Mouse (Mus musculus) midbrain, embryonic 13.5 days (tissue): ENCODE data around the gene Sez6. TPM values are rescaled to one million over a fixed set of nuclear protein-coding genes. Genes with fewer than 3 reads are reported as not detected.

Experiments used
- ATAC-seq: fragments of 200-750 bp; cut with Nextera tagmentation; 2 replicates; pipeline ENCODE4 v1.8.0; 2017; ENCODE audit warnings: mild to moderate bottlenecking, moderate TSS enrichment, moderate library complexity
- H3K27ac ChIP-seq: fragments of 300-500 bp; sonication (generic); 2 replicates; pipeline ENCODE4 v1.5.1; 2015; ENCODE audit warnings: inconsistent platforms, mild to moderate bottlenecking, moderate library complexity
- H3K27me3 ChIP-seq: fragments of 300-500 bp; sonication (generic); 2 replicates; pipeline ENCODE4 v1.6.1; 2015; ENCODE audit warnings: mild to moderate bottlenecking, inconsistent platforms
- H3K36me3 ChIP-seq: fragments of 300-500 bp; sonication (generic); 2 replicates; pipeline ENCODE4 v1.6.1; 2015; ENCODE audit warnings: mild to moderate bottlenecking, inconsistent platforms
- H3K4me1 ChIP-seq: fragments of 300-500 bp; sonication (generic); replicated peaks from 2 replicates; pipeline ENCODE4 v1.6.1; 2015; ENCODE audit warnings: inconsistent platforms
- H3K4me2 ChIP-seq: fragments of 300-500 bp; sonication (generic); replicated peaks from 2 replicates; pipeline ENCODE4 v1.6.1; 2015; ENCODE audit warnings: moderate library complexity, mild to moderate bottlenecking, inconsistent platforms
- H3K4me3 ChIP-seq: fragments of 300-500 bp; sonication (generic); replicated peaks from 2 replicates; pipeline ENCODE4 v1.5.1; 2015; ENCODE audit warnings: mild to moderate bottlenecking, inconsistent platforms
- H3K9ac ChIP-seq: fragments of 300-500 bp; sonication (generic); replicated peaks from 2 replicates; pipeline ENCODE4 v1.6.1; 2015; ENCODE audit warnings: mild to moderate bottlenecking, inconsistent platforms
- H3K9me3 ChIP-seq: fragments of 300-500 bp; sonication (generic); 2 replicates; pipeline ENCODE4 v1.6.1; 2016; ENCODE audit warnings: mild to moderate bottlenecking, inconsistent platforms
- WGBS: fragments of 180-500 bp; shearing (Covaris S2); methylation state at CpG from one replicate; pipeline ENCODE4 v1.1.7; 2015; 5-methylcytosine and 5-hydroxymethylcytosine counted together
- polyA plus RNA-seq: library from polyadenylated mRNA; unstranded; fragments of >200 nt; fragmentation: Nextera tagmentation; extraction: Ambion mirVana; gene quantifications from 2 replicates; pipeline ENCODE4 v1.2.1, GENCODE M21; 2015

Gene Sez6
- polyA plus RNA-seq, 1 experiment from 2014 or later = 118 TPM

GRCm38 (mm10) chr11:77931541-77932433 lies 1.2 kb downstream of the Sez6 start:
- peak overlapping the region; percentile 96 for H3K27ac ChIP-seq
- H3K9me3 ChIP-seq = no peaks in the 10 kb centered on the region
- H3K4me3 ChIP-seq = peak overlapping the region; percentile 88
- peaks cover 82% of the 10 kb centered on the region for H3K4me1 ChIP-seq
- WGBS = 2% methylated on average over 41 of the region's 41 CpGs
- peaks cover 71% of the 10 kb centered on the region for H3K27me3 ChIP-seq
- no peak; the same call in 1 of the 2 replicates for ATAC-seq
- H3K9ac ChIP-seq = peak overlapping the region; percentile 91
- H3K36me3 ChIP-seq = no peaks in the 10 kb centered on the region
- H3K4me2 ChIP-seq = peak overlapping the region; percentile 96

GRCm38 (mm10) chr11:77932576-77932975 lies 2.0 kb downstream of the Sez6 start:
- peak overlapping the region; percentile 88 for H3K4me3 ChIP-seq
- no peak for ATAC-seq
- peak overlapping the region; percentile 91 for H3K9ac ChIP-seq
- 52% methylated on average over 5 of the region's 5 CpGs for WGBS
- H3K27ac ChIP-seq = peak overlapping the region; percentile 47; the same call in 1 of the 2 replicates
- H3K36me3 ChIP-seq = no peaks in the 10 kb centered on the region
- H3K27me3 ChIP-seq = peaks cover 73% of the 10 kb centered on the region
- H3K9me3 ChIP-seq = no peaks in the 10 kb centered on the region
- peaks cover 85% of the 10 kb centered on the region for H3K4me1 ChIP-seq
- peak overlapping the region; percentile 96 for H3K4me2 ChIP-seq

GRCm38 (mm10) chr11:77934111-77934521 lies 3.5 kb downstream of the Sez6 start:
- Histone ChIP-seq H3K4me3 (peak overlapping the region; percentile 88), H3K36me3 (no peaks in the 10 kb centered on the region), H3K4me2 (peak overlapping the region; percentile 96), H3K27ac (peak overlapping the region; percentile 60), H3K27me3 (peaks cover 71% of the 10 kb centered on the region), H3K9me3 (no peaks in the 10 kb centered on the region), H3K9ac (peak overlapping the region; percentile 91; the same call in 1 of the 2 replicates), H3K4me1 (peaks cover 86% of the 10 kb centered on the region)
- ATAC-seq = peak; percentile 37; the same call in 1 of the 2 replicates
- 1% methylated on average over 4 of the region's 4 CpGs for WGBS

- peak overlapping the region; percentile 60 for H3K27ac ChIP-seq
- H3K4me3 ChIP-seq = peak overlapping the region; percentile 88
- no peaks in the 10 kb centered on the region for H3K36me3 ChIP-seq
- peaks cover 79% of the 10 kb centered on the region for H3K4me1 ChIP-seq
- H3K9me3 ChIP-seq = no peaks in the 10 kb centered on the region
- peaks cover 71% of the 10 kb centered on the region for H3K27me3 ChIP-seq
- no peak for ATAC-seq
- H3K9ac ChIP-seq = no peak overlapping the region; the same call in 1 of the 2 replicates
- WGBS = 41% methylated on average over 5 of the region's 5 CpGs
- peak overlapping the region; percentile 96 for H3K4me2 ChIP-seq
Measured at GRCm38 (mm10) chr11:77934568-77935311, 4.1 kb downstream of the Sez6 start.

GRCm38 (mm10) chr11:77936846-77937245 lies 6.2 kb downstream of the Sez6 start:
- WGBS = 6% methylated on average over 8 of the region's 8 CpGs
- H3K4me3 ChIP-seq = peak overlapping the region; percentile 17; the same call in 1 of the 2 replicates
- no peak for ATAC-seq

GRCm38 (mm10) chr11:77937649-77938410 lies 7.2 kb downstream of the Sez6 start:
- ATAC-seq = no peak
- Histone ChIP-seq H3K9me3 (no peaks in the 10 kb centered on the region), H3K4me1 (peaks cover 75% of the 10 kb centered on the region), H3K4me3 (no peak overlapping the region), H3K36me3 (no peaks in the 10 kb centered on the region), H3K9ac (no peak overlapping the region), H3K27ac (no peak overlapping the region), H3K27me3 (peaks cover 68% of the 10 kb centered on the region), H3K4me2 (no peak overlapping the region)
- 18% methylated on average over 4 of the region's 4 CpGs for WGBS

More at GRCm38 (mm10) chr11:77936846-77937245, 6.2 kb downstream of the Sez6 start:
- Histone ChIP-seq H3K4me1 (peaks cover 75% of the 10 kb centered on the region), H3K36me3 (no peaks in the 10 kb centered on the region), H3K27ac (0 out of 2 replicates have a peak overlapping the region, but pooled peaks have one; percentile 39), H3K27me3 (peaks cover 77% of the 10 kb centered on the region), H3K9ac (peak overlapping the region; percentile 49), H3K9me3 (no peaks in the 10 kb centered on the region), H3K4me2 (peak overlapping the region; percentile 32)

GRCm38 (mm10) chr11:77942230-77942629 lies 11.6 kb downstream of the Sez6 start:
- no peaks in the 10 kb centered on the region for H3K36me3 ChIP-seq
- ATAC-seq = peak; percentile 44; the same call in 1 of the 2 replicates
- WGBS = 13% methylated on average over 5 of the region's 5 CpGs
- peaks cover 54% of the 10 kb centered on the region for H3K27me3 ChIP-seq
- H3K4me2 ChIP-seq = no peak overlapping the region; the same call in 1 of the 2 replicates
- H3K27ac ChIP-seq = peak overlapping the region; percentile 69
- no peak overlapping the region for H3K4me3 ChIP-seq
- H3K4me1 ChIP-seq = peaks cover 46% of the 10 kb centered on the region
- H3K9me3 ChIP-seq = no peaks in the 10 kb centered on the region
- peak overlapping the region; percentile 21; the same call in 1 of the 2 replicates for H3K9ac ChIP-seq

- ATAC-seq = peak; percentile 79
- Histone ChIP-seq H3K27ac (0 out of 2 replicates have a peak overlapping the region, but pooled peaks have one; percentile 25), H3K9me3 (no peaks in the 10 kb centered on the region), H3K4me3 (no peak overlapping the region), H3K9ac (no peak overlapping the region; the same call in 1 of the 2 replicates), H3K36me3 (no peaks in the 10 kb centered on the region), H3K27me3 (peaks cover 46% of the 10 kb centered on the region), H3K4me1 (peaks cover 39% of the 10 kb centered on the region), H3K4me2 (peak overlapping the region; percentile 37)
- WGBS = 6% methylated on average over 9 of the region's 9 CpGs
Measured at GRCm38 (mm10) chr11:77947860-77948259, 17.3 kb downstream of the Sez6 start.

- no peaks in the 10 kb centered on the region for H3K9me3 ChIP-seq
- no peak overlapping the region for H3K4me3 ChIP-seq
- peaks cover 16% of the 10 kb centered on the region for H3K36me3 ChIP-seq
- ATAC-seq = no peak
- H3K4me2 ChIP-seq = no peak overlapping the region
- H3K27ac ChIP-seq = no peak overlapping the region
- H3K9ac ChIP-seq = no peak overlapping the region
- 34% methylated on average over 12 of the region's 12 CpGs for WGBS
- H3K27me3 ChIP-seq = peaks cover 51% of the 10 kb centered on the region
- H3K4me1 ChIP-seq = peaks cover 34% of the 10 kb centered on the region
Measured at GRCm38 (mm10) chr11:77950125-77950685, 19.6 kb downstream of the Sez6 start.

- peaks cover 51% of the 10 kb centered on the region for H3K27me3 ChIP-seq
- WGBS = 81% methylated on average over 5 of the region's 5 CpGs
- no peak for ATAC-seq
- peaks cover 36% of the 10 kb centered on the region for H3K4me1 ChIP-seq
- no peak overlapping the region for H3K27ac ChIP-seq
- H3K9me3 ChIP-seq = no peaks in the 10 kb centered on the region
- peaks cover 16% of the 10 kb centered on the region for H3K36me3 ChIP-seq
- no peak overlapping the region for H3K9ac ChIP-seq
- H3K4me3 ChIP-seq = no peak overlapping the region
- H3K4me2 ChIP-seq = no peak overlapping the region
Measured at GRCm38 (mm10) chr11:77950797-77951228, 20.2 kb downstream of the Sez6 start.

- 55% methylated on average over 9 of the region's 9 CpGs for WGBS
- ATAC-seq = no peak
- Histone ChIP-seq H3K9ac (no peak overlapping the region), H3K4me2 (no peak overlapping the region), H3K27me3 (peaks cover 60% of the 10 kb centered on the region), H3K9me3 (no peaks in the 10 kb centered on the region), H3K4me1 (peaks cover 31% of the 10 kb centered on the region), H3K27ac (no peak overlapping the region), H3K4me3 (no peak overlapping the region), H3K36me3 (peaks cover 16% of the 10 kb centered on the region)
Measured at GRCm38 (mm10) chr11:77953671-77954070, 23.1 kb downstream of the Sez6 start.
